Mouse (Mus musculus): Measurements from ENCODE around the gene Pdlim7.
A peak's percentile ranks its signal among the peaks of the same experiment; 100 is the strongest.

Gene Pdlim7

DNA sequence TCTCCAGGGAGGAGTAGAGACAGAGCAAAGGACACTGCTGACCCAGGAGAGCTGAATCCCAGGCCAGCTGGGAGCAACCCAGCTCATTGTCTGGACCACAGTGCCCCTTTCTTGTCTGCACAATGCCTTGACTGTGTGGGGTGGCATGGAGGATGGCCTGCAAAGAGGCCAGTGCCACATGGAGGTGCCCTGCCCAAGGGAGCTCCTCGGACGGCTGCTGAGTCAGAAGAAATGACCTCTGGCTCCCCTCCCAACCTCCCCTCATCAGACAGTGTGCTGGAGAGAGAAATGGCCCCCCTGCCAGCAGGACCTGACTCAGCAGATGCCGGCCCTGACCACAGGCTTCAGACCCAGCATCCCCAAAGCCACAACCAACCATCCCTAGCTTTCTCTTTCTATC lies 48.3 kb downstream of the Pdlim7 start:
- no peak for DNase-seq (ENCODE audit: low read depth, low spot score)

DNA sequence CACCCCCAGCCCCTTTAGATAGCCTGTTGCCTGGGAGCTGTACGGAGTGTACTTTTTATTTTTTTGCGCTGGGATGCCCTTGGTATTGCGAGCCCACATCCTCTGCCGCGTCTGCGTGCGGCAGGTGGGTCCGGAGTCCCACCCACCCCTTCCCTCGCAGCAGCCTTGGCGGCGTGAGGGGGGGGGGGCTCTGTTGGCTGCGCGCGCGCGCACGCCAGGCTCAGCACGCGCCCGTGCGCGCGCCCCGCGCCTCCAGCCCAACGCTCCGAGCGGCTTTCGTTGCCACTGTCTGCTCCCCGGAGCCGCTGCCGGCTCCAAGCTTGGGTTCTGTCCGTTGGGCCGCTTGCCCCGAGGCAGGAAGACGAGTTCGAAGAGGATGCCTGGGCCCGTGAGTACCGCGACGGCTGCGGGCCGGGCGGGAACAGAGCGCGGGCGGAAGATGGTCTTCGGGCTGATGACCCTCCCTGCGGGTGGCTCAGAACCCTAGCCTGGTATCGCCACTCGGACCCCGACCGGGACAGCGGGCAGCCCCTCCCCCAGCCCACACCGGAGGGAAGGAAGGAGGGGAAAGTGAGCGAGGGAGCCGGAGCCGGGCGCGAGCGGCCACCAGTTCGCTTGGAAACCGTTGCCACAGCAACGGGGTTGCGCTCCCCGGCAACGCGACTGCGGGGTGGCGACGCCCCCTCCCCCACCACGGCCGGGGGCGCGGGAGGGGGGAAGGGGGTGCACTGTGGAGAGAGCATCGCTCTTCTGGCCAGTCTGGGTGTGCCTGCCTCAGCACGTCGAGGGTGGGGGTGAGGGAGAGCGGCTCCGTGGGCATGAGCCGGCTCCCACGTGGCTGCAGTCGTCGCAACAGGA lies 49.2 kb downstream of the Pdlim7 start, which contains the start of gene Prr7:
Gene Prr7 (plus strand): TSS at position 241 of the 858 bp plus-strand sequence.
- DNase-seq (ENCODE audit: low read depth, low spot score) = peak; percentile 80

DNA sequence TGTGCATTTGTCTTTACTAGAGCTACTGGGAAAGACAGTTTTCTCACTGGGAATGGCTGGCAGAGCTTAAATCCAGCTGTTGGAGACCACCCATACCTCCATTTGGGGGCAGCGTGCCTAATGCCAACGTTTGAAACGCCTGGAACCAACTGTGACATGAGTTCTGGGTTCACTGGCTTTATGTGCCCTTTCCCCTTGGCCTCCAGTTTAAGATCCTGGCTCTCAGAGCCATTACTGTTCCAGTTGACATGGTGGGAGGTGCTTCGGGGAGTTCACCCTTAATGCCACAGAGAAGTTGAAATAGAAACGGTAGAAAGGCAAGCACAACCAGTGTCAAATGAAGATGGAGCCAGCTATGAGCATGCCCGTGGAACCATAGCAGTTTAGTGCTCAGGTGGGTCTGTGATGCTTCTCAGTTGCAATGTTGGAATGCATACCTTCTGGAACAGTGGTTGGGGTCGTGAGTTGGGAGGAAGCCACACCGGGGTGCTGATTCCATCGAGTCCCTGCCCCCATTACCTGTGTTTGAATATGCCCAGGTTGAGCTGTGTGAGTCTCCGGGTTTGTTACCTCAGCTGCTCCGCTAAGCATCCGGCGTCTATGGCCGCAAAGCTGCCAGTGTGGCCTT lies 50.0 kb downstream of the Pdlim7 start:
- no peak for DNase-seq (ENCODE audit: low read depth, low spot score)

DNA sequence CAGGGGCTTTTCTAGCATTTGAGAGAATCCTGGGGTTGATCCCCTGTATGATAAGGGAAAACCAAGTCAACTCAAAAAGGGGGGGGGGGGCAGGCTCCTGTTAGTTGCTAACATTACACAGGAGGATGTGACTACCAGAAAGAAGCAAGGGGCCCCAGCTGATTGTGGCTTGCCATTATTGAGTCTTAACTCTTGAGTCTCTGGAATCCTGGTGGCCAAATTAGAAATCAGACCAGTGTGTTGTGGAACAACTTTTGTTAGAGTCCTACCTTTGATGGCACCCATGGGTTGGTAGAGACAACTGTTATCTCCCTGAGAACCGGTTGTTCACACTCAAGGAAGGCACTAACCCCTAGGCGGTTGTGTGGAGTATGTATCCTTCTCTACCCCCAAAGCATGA lies 50.5 kb downstream of the Pdlim7 start:
- DNase-seq (ENCODE audit: low read depth, low spot score) = peak; percentile 42

DNA sequence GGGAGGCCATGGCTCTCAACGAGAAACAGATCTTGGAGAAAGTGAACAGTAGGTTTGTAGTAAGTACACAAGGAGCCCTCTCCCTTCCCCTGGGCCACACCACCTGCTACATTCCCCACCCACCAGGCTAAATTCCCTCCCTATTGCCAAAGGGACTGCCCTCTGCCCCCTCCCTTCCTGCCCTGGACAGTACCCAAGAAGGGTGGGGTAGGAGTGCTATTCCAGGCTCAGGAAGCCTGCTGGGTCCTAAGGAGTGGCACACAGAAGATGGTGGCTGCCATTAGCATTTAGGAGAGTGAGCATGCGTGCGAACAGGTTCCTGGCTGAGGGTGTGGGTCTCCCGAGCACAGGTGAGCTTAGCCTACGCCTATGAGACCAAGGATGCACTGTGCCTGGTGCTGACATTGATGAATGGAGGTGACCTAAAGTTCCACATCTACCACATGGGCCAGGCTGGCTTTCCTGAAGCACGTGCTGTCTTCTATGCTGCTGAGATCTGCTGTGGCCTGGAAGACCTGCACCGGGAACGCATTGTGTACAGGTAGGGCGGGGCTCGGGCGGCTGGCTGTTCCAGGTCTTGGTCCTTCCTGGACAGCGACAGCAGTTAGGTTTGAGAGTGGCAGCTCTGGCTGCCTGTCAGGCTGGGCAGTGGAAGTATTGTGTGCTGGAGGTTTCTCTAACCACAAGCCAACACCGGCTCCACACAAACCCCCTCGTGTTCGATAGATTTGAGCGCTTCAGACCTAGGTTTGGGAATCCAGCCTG lies 61.5 kb downstream of the Pdlim7 start:
- no peak for DNase-seq (ENCODE audit: low read depth, low spot score)

DNA sequence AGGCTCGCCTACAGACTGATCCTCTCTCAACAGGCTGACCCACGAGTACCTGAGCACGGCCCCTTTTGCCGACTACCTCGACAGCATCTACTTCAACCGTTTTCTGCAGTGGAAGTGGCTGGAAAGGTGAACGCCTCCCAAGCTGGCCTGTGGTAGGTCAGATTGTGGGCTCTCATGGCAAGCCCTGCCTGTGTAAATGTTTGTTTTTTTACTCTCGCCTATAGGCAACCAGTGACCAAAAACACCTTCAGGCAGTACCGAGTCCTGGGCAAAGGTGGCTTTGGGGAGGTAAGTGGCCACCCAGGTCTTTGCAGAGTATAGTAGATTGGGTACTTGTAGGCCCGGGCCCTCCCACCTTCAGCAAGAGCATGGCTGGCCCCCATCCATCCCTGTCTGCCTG lies 62.2 kb downstream of the Pdlim7 start:
- no peak for DNase-seq (ENCODE audit: low read depth, low spot score)

DNA sequence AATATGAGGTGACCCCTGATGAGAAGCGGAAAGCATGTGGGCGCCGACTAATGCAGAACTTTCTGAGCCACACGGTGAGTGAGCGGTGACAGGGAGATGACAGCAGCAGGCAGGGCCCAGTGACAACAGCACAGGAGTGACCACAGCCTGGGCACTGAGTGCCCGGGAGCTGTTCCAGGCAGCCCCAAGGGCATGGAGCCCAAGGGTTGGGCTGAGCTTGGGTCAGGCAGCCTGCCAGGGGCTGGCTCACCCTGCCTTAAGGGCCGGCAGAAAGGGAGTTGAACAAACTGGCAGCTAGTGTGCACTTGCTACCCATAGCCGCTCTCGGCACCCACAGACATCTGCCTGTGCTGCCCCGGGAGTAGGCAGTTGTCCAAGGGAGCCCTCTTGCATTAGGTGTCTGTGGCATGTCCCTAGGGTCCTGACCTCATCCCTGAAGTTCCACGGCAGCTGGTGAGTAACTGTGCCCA lies 62.9 kb downstream of the Pdlim7 start:
- no peak for DNase-seq (ENCODE audit: low read depth, low spot score)

DNA sequence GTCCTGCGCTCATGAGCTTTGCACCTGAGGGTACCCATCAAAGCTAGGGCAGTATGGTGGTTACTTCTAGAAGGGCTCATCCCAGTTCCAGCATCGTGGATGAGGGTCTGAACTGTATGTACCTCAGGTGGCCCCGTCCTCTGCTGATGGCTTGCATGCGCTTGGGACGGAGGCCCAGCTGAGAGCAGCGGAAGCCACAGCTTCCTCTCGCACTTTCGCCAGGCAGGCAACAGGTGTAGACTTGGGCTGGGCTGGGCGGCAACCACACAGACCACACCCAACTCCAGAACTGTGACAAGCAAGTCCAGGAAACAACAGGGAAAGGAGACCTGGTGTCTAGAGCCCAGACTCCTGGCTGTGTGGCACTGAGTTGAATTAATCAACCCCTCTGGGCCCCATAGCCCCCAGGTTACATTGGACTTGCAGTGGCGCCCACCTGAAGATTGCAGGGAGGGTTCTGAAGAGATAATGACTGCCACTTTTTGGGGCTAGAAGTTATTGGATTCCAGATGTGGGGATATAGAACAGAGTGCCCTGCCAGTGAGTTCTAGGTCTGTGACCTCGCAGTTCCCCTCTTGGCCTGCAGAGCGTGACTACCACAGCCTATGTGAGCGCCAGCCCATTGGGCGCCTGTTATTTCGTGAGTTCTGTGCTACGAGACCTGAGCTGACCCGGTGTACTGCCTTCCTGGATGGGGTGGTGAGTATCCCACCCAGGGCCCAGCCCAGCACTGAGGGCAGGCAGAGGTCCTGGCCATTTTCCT lies 63.6 kb downstream of the Pdlim7 start:
- DNase-seq (ENCODE audit: low read depth, low spot score) = peak; percentile 65

DNA sequence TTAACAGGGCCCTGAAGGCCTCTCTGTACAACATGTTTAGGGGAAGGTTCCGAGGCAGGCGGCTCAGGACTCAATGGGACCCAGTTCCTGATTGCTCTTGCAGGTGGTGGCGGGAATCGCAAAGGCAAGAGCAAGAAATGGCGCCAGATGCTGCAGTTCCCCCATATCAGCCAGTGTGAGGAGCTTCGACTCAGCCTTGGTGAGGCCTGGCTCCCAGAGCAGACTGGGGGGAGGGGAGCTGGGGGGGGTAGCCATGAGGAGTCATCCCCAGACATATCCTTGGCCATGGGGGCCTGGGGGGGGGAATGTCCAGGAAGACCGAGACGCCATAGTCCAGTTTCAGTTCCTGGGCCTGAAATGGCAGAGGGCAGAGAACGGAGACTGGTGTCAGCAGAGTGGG lies 64.3 kb downstream of the Pdlim7 start:
- DNase-seq (ENCODE audit: low read depth, low spot score) = peak; percentile 41

DNA sequence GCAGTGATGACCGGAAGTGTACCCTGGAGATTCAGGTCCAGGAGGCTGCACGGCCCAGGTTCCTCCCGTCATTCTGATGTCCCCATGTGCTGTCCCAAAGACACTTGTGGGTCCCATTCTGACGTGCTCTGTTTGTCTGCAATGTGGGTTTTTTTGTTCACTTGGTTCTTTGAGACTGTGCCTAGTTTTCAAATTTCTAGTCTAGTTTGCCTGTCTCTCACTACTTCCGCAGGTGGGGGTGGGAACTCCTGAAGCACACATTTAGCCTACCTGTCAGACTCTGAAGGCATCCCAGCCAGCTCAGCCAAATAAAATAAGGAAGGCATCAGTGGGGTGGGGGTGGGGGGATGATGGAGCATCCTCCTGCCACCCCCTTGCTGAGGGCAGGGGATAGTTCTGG lies 65.3 kb downstream of the Pdlim7 start:
- DNase-seq (ENCODE audit: low read depth, low spot score) = peak; percentile 50

DNA sequence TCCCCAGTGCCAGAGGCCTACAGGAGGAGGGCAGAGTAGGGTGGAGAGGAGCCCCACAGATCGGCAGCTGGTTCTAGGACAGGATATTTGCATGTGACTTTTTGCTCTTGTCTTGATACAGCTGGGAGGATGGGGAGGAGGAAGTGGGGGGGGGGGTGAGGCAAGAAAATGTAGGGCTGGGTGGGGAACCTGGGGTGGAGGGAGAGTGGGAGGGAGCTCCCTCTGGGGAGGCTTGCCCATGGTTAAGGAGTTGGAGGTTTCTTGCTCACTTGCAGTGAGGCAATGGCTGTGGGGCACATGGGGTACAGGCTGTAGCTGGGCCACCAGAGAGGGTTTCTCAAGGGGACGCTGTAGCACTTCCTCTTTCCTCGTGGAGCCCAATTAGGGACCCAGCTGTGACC lies 65.9 kb downstream of the Pdlim7 start:
- DNase-seq (ENCODE audit: low read depth, low spot score) = peak; percentile 74

DNA sequence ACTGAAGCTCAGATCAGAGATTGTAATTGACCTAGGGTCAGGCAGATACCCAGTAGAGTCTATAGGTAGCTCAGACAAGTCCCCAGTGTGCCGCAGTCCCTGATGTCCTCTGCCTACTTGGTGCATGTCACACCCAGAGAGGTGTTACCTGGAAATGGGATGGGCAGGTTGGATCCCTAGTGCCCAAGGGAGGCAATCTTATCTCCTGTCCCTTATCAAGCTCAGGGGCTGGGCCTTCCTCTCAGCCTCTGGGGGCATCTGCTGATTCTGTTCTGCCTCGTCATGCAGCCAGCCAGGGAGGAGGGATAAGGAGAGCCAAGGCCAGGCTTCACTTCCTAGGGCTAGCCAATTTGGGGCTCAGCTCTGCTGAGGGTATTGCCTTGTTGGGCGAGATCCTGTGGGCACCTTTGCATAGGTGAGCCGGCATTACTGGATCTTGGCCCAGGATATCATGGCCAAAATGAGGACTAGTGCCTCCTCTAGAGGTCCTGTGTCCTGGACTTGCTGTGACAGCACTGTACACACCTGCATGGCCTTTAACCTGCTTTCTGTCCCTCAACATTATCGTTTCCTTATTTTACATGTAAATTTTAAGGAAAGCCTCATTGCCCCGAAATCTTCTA lies 66.9 kb downstream of the Pdlim7 start:
- DNase-seq (ENCODE audit: low read depth, low spot score) = no peak
